Mouse (Mus musculus): Measurements from ENCODE around the gene Pola2. TPM values are rescaled to one million over a fixed set of nuclear protein-coding genes. Genes with fewer than 3 reads are reported as not detected.

Pola2 gene
- total and polyA plus RNA-seq, 3 experiments: 77.3 to 126 (median 99.4) TPM

DNA sequence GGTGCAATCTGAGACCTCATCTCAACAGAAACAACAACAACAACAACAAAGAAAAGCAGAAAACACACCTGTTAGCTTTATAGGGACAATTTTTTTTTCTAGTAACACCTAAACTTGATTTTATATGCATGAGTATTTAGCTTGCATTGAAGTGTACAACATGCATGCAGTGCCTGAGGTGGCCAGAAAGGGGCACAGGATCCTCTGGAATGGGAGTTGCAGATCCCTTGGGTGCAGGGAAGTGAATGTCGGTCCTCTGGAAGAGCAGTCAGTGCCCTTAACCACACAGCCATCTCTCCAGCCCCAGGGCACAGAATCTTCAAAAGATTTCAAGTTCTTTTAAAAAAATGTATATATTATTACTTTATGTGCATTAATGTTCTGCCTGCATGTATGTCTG lies 1.4 kb downstream of the Pola2 start:
- peak overlapping the region; percentile 92 for H3K9ac ChIP-seq (ENCODE audit: control insufficient read depth, low read depth, low read length, poor library complexity, severe bottlenecking)
- H3K9me3 ChIP-seq (replicated peaks; ENCODE audit: insufficient read depth, low read length): no peaks in the 10 kb centered on the region
- H3K4me3 ChIP-seq (ENCODE audit: control insufficient read depth in 1 of 2, insufficient read depth in 1 of 2, low read depth in 2 of 2, low read length in 2 of 2): peak overlapping the region; percentile 59 to 88
- H3K27me3 ChIP-seq (ENCODE audit: control insufficient read depth in 1 of 2, insufficient read depth in 2 of 2, low read length in 2 of 2): no peaks in the 10 kb centered on the region
- H3K36me3 ChIP-seq (ENCODE audit: control insufficient read depth in 1 of 2, insufficient read depth in 2 of 2, low read length in 2 of 2): peaks cover 8 to 19% of the 10 kb centered on the region in 2 experiments
- peaks cover 27% of the 10 kb centered on the region for H3K79me2 ChIP-seq (ENCODE audit: control insufficient read depth, insufficient read depth, low read length, poor library complexity)
- DNase-seq (ENCODE audit: low read depth, low spot score): peak; percentile 54
- H3K27ac ChIP-seq (ENCODE audit: control insufficient read depth, low read depth, low read length): no peak overlapping the region
- TF ChIP-seq USF2 (IDR thresholded peaks at IDR 0.05; ENCODE audit: borderline replicate concordance in 1 of 2, insufficient read depth in 1 of 2, low read depth in 1 of 2, low read length in 2 of 2): no peak
- TF ChIP-seq UBTF (IDR thresholded peaks at IDR 0.05; ENCODE audit: borderline replicate concordance, insufficient read depth, low read depth, low read length): no peak
- no peak for TF ChIP-seq JUND (IDR thresholded peaks at IDR 0.05; ENCODE audit: low read depth, low read length)
- TF ChIP-seq ETS1 (IDR thresholded peaks at IDR 0.05; ENCODE audit: low read depth, low read length): no peak
- TF ChIP-seq KAT2A (conservative IDR thresholded peaks at IDR 0.05; ENCODE audit: low read depth, low read length): no peak
- no peak for TF ChIP-seq ZMIZ1 (IDR thresholded peaks at IDR 0.05; ENCODE audit: low read depth, low read length)
- TF ChIP-seq TBP (IDR thresholded peaks at IDR 0.05; ENCODE audit: low read depth, low read length): no peak
- TF ChIP-seq CHD2 (IDR thresholded peaks at IDR 0.05; ENCODE audit: low read length): no peak
- TF ChIP-seq CTCF (IDR thresholded peaks at IDR 0.05 in 2 of 3, conservative IDR thresholded peaks at IDR 0.05 in 1 of 3; ENCODE audit: control insufficient read depth in 1 of 3, insufficient read depth in 1 of 3, low read depth in 2 of 3, low read length in 3 of 3, poor library complexity in 1 of 3, severe bottlenecking in 1 of 3): peak in 2 of 3 experiments; percentile 28 to 39; a peak in 3 of 6 replicates
- TF ChIP-seq RAD21 (IDR thresholded peaks at IDR 0.05; ENCODE audit: low read depth, low read length): peak; percentile 22
- no peak for TF ChIP-seq RCOR1 (IDR thresholded peaks at IDR 0.05; ENCODE audit: low read depth, low read length)
- TF ChIP-seq USF1 (IDR thresholded peaks at IDR 0.05; ENCODE audit: low read depth, low read length): no peak
- TF ChIP-seq POLR2A (IDR thresholded peaks at IDR 0.05; ENCODE audit: control insufficient read depth in 1 of 2, insufficient read depth in 1 of 2, low read depth in 1 of 2, low read length in 2 of 2, poor library complexity in 1 of 2): no peak
- peak; percentile 47 for TF ChIP-seq SMC3 (IDR thresholded peaks at IDR 0.05; ENCODE audit: low read depth, low read length)
- no peak for TF ChIP-seq ZNF384 (IDR thresholded peaks at IDR 0.05; ENCODE audit: low read depth, low read length)
- no peak for TF ChIP-seq GABPA (IDR thresholded peaks at IDR 0.05; ENCODE audit: low read depth, low read length)
- TF ChIP-seq EP300 (IDR thresholded peaks at IDR 0.05; ENCODE audit: low read depth in 1 of 2, low read length in 2 of 2): no peak
- peaks cover 0 to 24% of the 10 kb centered on the region in 2 experiments; a peak in 3 of 4 replicates for H3K4me1 ChIP-seq (ENCODE audit: control insufficient read depth in 1 of 2, insufficient read depth in 2 of 2, low read length in 2 of 2)

DNA sequence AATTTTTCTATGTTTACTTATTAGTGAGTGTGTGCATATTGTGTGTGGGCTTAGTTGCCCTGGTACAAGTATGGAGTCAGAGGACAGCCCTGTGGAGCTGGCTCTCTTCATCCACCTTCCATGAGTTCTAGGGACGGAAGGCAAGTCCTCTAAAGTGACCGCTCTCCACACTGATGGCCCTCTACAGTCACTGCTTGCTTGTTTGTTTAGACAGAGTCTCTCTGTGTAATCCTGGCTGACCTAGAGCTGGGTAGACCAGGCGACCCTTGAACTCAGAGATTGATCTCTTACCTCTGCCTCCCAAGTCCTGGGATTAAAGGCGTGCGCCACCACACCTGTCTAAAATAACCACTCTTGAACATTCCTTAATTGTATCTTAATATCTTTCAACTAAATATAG lies 6.6 kb downstream of the Pola2 start:
- peaks cover 2 to 15% of the 10 kb centered on the region in 2 experiments for H3K36me3 ChIP-seq (ENCODE audit: control insufficient read depth in 1 of 2, insufficient read depth in 2 of 2, low read length in 2 of 2)
- H3K4me3 ChIP-seq (ENCODE audit: control insufficient read depth in 1 of 2, insufficient read depth in 1 of 2, low read depth in 2 of 2, low read length in 2 of 2): no peak overlapping the region
- H3K9me3 ChIP-seq (replicated peaks; ENCODE audit: insufficient read depth, low read length): no peaks in the 10 kb centered on the region
- H3K27me3 ChIP-seq (ENCODE audit: control insufficient read depth in 1 of 2, insufficient read depth in 2 of 2, low read length in 2 of 2): no peaks in the 10 kb centered on the region
- no peak for TF ChIP-seq POLR2A (IDR thresholded peaks at IDR 0.05; ENCODE audit: control insufficient read depth in 1 of 2, insufficient read depth in 1 of 2, low read depth in 1 of 2, low read length in 2 of 2, poor library complexity in 1 of 2)
- no peak for TF ChIP-seq MAFK (IDR thresholded peaks at IDR 0.05; ENCODE audit: borderline replicate concordance, low read depth, low read length)
- TF ChIP-seq UBTF (IDR thresholded peaks at IDR 0.05; ENCODE audit: borderline replicate concordance, insufficient read depth, low read depth, low read length): no peak
- TF ChIP-seq TCF12 (IDR thresholded peaks at IDR 0.05; ENCODE audit: low read depth, low read length): no peak
- TF ChIP-seq POLR2AphosphoS2 (IDR thresholded peaks at IDR 0.05; ENCODE audit: low read length): no peak
- no peak for TF ChIP-seq RCOR1 (IDR thresholded peaks at IDR 0.05; ENCODE audit: low read depth, low read length)
- no peak for TF ChIP-seq ZC3H11A (IDR thresholded peaks at IDR 0.05; ENCODE audit: low read depth, low read length)
- no peak for TF ChIP-seq MAX (IDR thresholded peaks at IDR 0.05; ENCODE audit: low read length)
- TF ChIP-seq MAZ (IDR thresholded peaks at IDR 0.05; ENCODE audit: low read depth, low read length): no peak
- no peak for TF ChIP-seq CTCF (IDR thresholded peaks at IDR 0.05 in 2 of 3, conservative IDR thresholded peaks at IDR 0.05 in 1 of 3; ENCODE audit: control insufficient read depth in 1 of 3, insufficient read depth in 1 of 3, low read depth in 2 of 3, low read length in 3 of 3, poor library complexity in 1 of 3, severe bottlenecking in 1 of 3)
- TF ChIP-seq TBP (IDR thresholded peaks at IDR 0.05; ENCODE audit: low read depth, low read length): no peak
- TF ChIP-seq NRF1 (IDR thresholded peaks at IDR 0.05; ENCODE audit: insufficient read depth, low read depth, low read length, poor library complexity, severe bottlenecking): no peak
- no peak for TF ChIP-seq ZKSCAN1 (IDR thresholded peaks at IDR 0.05; ENCODE audit: low read depth, low read length)
- TF ChIP-seq GABPA (IDR thresholded peaks at IDR 0.05; ENCODE audit: low read depth, low read length): no peak
- no peak for TF ChIP-seq MYB (IDR thresholded peaks at IDR 0.05; ENCODE audit: low read depth, low read length)
- TF ChIP-seq CHD1 (IDR thresholded peaks at IDR 0.05; ENCODE audit: low read depth, low read length): no peak
- TF ChIP-seq USF2 (IDR thresholded peaks at IDR 0.05; ENCODE audit: borderline replicate concordance in 1 of 2, insufficient read depth in 1 of 2, low read depth in 1 of 2, low read length in 2 of 2): no peak
- no peak for TF ChIP-seq HCFC1 (IDR thresholded peaks at IDR 0.05; ENCODE audit: low read depth, low read length)
- TF ChIP-seq ZNF384 (IDR thresholded peaks at IDR 0.05; ENCODE audit: low read depth, low read length): no peak
- peaks cover 11% of the 10 kb centered on the region for H3K79me2 ChIP-seq (ENCODE audit: control insufficient read depth, insufficient read depth, low read length, poor library complexity)
- no peak for DNase-seq (ENCODE audit: low read depth, low spot score)
- H3K27ac ChIP-seq (ENCODE audit: control insufficient read depth, low read depth, low read length): no peak overlapping the region
- H3K9ac ChIP-seq (ENCODE audit: control insufficient read depth, low read depth, low read length, poor library complexity, severe bottlenecking): no peak overlapping the region
- peaks cover 0 to 3% of the 10 kb centered on the region in 2 experiments; a peak in 1 of 4 replicates for H3K4me1 ChIP-seq (ENCODE audit: control insufficient read depth in 1 of 2, insufficient read depth in 2 of 2, low read length in 2 of 2)
